Mouse (Mus musculus): Measurements from ENCODE around the gene Golph3l. TPM values are rescaled to one million over a fixed set of nuclear protein-coding genes. Genes with fewer than 3 reads are reported as not detected.
"Not testable (repeated sequence)": the region's sequence is repeated elsewhere in the genome, so short reads cannot be mapped to it uniquely, and the experiment has no call there.

The Golph3l gene
- polyA plus RNA-seq, 1 experiment from 2014 or later, result 41.5 TPM

DNA sequence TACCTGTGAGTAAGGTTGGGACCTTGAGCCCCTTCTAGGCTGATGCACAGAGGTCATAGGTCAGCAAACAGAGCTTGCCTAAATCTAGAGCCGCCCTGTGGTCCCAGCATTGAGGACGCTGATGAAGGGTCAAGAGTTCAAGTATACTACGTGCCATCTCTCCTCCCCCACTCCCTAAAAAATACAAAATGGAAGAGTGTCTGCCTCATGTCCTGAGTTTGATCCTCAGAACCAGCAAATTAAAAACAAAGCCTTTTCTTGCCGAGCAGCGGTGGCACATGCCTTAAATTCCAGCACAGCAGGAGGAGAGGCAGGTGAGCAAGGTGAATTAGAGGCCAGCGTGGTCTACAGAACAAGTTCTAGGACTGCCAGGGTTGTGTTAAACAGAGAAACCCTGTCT, 64.1 kb downstream of the Golph3l start:
- H3K36me3 ChIP-seq (replicated peaks; ENCODE audit: control insufficient read depth, insufficient read depth, low read depth, low read length), result no peaks in the 10 kb centered on the region
- H3K4me2 ChIP-seq (ENCODE audit: low read depth, low read length), result no peak overlapping the region
- DNase-seq (ENCODE audit: low spot score), result peak; percentile 14
- no peaks in the 10 kb centered on the region for H3K9me3 ChIP-seq (replicated peaks; ENCODE audit: control insufficient read depth, low read length)
- WGBS, result 11% methylated on average over 6 of the region's 6 CpGs
- no peak overlapping the region for H3K27ac ChIP-seq (replicated peaks; ENCODE audit: low read depth, low read length)
- 0 out of 2 replicates have a peak, but pooled peaks cover 2% of the 10 kb centered on the region for H3K4me1 ChIP-seq (ENCODE audit: control insufficient read depth, insufficient read depth, low read length)
- H3K27me3 ChIP-seq (ENCODE audit: control insufficient read depth, insufficient read depth, low read length), result no peaks in the 10 kb centered on the region
- ATAC-seq (replicated peaks; ENCODE audit: insufficient number of reproducible peaks, low FRiP score, low TSS enrichment, low read depth), result no peak
- H3K9ac ChIP-seq (replicated peaks; ENCODE audit: low read length), result no peak overlapping the region
- no peak overlapping the region for H3K4me3 ChIP-seq (ENCODE audit: low read depth, low read length)

DNA sequence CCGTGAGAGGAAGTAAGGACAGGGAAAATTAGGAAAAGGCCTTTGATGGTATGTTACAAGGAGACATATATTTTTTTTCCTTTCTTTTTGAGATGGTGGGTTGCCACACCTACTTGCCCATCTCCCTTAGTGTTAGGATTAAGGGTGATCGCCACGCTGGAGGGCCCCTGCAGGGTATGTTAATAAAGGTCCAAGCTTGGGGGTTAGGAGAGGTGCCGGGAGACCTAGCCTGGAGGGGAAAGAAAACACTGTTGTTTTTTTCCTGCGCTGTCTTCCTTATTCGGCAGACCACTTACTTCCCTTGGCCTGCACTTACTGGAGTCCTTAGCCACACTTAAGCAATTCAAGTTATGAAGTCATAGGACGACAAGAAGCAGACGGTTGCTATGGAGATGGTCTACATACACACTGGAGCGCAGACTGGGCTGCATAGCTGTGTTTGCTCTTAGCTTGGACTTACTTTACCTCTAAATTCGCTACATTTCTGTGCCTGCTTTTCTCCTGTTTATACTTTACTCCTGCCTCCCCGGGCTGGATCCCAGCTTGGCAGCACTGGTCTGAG, 64.8 kb downstream of the Golph3l start:
- 15% methylated on average over 11 of the region's 11 CpGs for WGBS

DNA sequence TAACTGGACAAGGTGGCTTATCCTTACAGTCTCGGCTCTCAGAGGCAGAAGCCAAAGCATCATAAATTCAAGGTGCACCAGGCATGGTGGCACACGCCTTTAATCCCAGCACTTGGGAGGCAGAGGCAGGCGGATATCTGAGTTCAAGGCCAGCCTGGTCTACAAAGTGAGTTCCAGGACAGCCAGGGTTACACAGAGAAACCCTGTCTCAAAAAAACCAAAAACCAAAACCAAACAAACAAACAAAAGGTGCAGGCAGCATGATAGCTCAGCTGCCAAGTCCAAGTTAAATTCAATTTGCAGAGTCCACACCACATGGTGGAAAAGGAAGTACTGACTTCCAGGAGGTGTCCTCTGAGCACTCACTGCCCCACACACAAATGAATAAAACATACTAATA, 65.6 kb downstream of the Golph3l start:
- not testable (repeated sequence) for H3K9me3 ChIP-seq (replicated peaks; ENCODE audit: control insufficient read depth, low read length); ATAC-seq (replicated peaks; ENCODE audit: insufficient number of reproducible peaks, low FRiP score, low TSS enrichment, low read depth); H3K36me3 ChIP-seq (replicated peaks; ENCODE audit: control insufficient read depth, insufficient read depth, low read depth, low read length); H3K27ac ChIP-seq (replicated peaks; ENCODE audit: low read depth, low read length); H3K4me3 ChIP-seq (ENCODE audit: low read depth, low read length); H3K9ac ChIP-seq (replicated peaks; ENCODE audit: low read length); H3K4me2 ChIP-seq (ENCODE audit: low read depth, low read length); DNase-seq (ENCODE audit: low spot score); H3K27me3 ChIP-seq (ENCODE audit: control insufficient read depth, insufficient read depth, low read length); H3K4me1 ChIP-seq (ENCODE audit: control insufficient read depth, insufficient read depth, low read length)
- WGBS, result 100% methylated on average over 3 of the region's 3 CpGs

More for the DNA sequence above, 64.8 kb downstream of the Golph3l start:
- no peak overlapping the region for H3K4me3 ChIP-seq (ENCODE audit: low read depth, low read length)
- ATAC-seq (replicated peaks; ENCODE audit: insufficient number of reproducible peaks, low FRiP score, low TSS enrichment, low read depth) (no peak), DNase-seq (ENCODE audit: low spot score) (peak; percentile 71)
- no peaks in the 10 kb centered on the region for H3K36me3 ChIP-seq (replicated peaks; ENCODE audit: control insufficient read depth, insufficient read depth, low read depth, low read length)
- 0 out of 2 replicates have a peak, but pooled peaks cover 2% of the 10 kb centered on the region for H3K4me1 ChIP-seq (ENCODE audit: control insufficient read depth, insufficient read depth, low read length)
- H3K27ac ChIP-seq (replicated peaks; ENCODE audit: low read depth, low read length), result no peak overlapping the region
- H3K4me2 ChIP-seq (ENCODE audit: low read depth, low read length), result no peak overlapping the region
- no peaks in the 10 kb centered on the region for H3K9me3 ChIP-seq (replicated peaks; ENCODE audit: control insufficient read depth, low read length)
- H3K9ac ChIP-seq (replicated peaks; ENCODE audit: low read length), result no peak overlapping the region; the same call in 1 of the 2 replicates
- no peaks in the 10 kb centered on the region for H3K27me3 ChIP-seq (ENCODE audit: control insufficient read depth, insufficient read depth, low read length)

DNA sequence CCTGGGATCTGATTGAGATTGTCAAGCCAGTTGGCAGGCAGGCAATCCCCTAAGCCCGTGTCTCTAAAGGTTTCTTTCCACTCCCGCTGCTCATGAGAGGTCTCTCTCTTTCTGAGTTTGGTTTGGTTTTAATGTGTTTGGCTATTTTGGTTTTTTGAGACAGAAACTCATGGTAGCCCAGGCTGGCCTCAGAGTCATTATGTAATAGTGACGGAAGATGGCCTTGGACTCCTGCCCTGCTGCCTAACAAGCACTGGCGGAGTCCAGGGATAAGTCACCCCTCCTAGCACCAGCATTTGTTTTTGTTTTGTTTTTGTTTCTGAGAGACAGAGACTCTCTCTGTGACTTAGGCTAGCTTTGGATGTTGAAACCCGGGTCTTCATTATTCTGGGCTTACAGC, 66.7 kb downstream of the Golph3l start:
- no peaks in the 10 kb centered on the region for H3K27me3 ChIP-seq (ENCODE audit: control insufficient read depth, insufficient read depth, low read length)
- H3K9me3 ChIP-seq (replicated peaks; ENCODE audit: control insufficient read depth, low read length), result no peaks in the 10 kb centered on the region
- ATAC-seq (replicated peaks; ENCODE audit: insufficient number of reproducible peaks, low FRiP score, low TSS enrichment, low read depth) (no peak), DNase-seq (ENCODE audit: low spot score) (no peak)
- H3K9ac ChIP-seq (replicated peaks; ENCODE audit: low read length), result no peak overlapping the region
- H3K4me3 ChIP-seq (ENCODE audit: low read depth, low read length), result no peak overlapping the region
- no peak overlapping the region for H3K4me2 ChIP-seq (ENCODE audit: low read depth, low read length)
- H3K36me3 ChIP-seq (replicated peaks; ENCODE audit: control insufficient read depth, insufficient read depth, low read depth, low read length), result no peaks in the 10 kb centered on the region; the same call in 1 of the 2 replicates
- WGBS, result 87% methylated on average over 5 of the region's 5 CpGs
- no peak overlapping the region for H3K27ac ChIP-seq (replicated peaks; ENCODE audit: low read depth, low read length)
- H3K4me1 ChIP-seq (ENCODE audit: control insufficient read depth, insufficient read depth, low read length), result 0 out of 2 replicates have a peak, but pooled peaks cover 2% of the 10 kb centered on the region

DNA sequence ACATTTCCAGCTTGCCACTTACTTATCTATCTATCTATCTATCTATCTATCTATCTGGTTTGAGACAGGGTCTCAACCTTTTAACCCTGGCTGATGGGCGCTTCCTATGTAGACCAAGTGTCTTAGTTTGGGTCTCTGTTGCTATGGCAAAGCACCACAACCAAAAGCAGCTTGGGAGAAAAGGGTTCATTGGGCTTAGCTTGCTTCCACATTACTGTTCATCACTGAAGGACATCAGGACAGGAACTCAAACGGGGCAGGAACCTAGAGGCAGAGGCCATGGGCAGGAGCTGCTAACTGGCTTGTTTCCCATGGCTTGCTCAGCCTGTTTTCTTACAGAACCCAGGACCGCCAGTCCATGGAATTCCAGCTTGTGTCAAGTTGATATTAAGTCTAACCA, 68.4 kb downstream of the Golph3l start:
- Histone ChIP-seq H3K36me3 (replicated peaks; ENCODE audit: control insufficient read depth, insufficient read depth, low read depth, low read length) (no peaks in the 10 kb centered on the region; the same call in 1 of the 2 replicates), H3K27me3 (ENCODE audit: control insufficient read depth, insufficient read depth, low read length) (no peaks in the 10 kb centered on the region), H3K27ac (replicated peaks; ENCODE audit: low read depth, low read length) (no peak overlapping the region), H3K4me1 (ENCODE audit: control insufficient read depth, insufficient read depth, low read length) (0 out of 2 replicates have a peak, but pooled peaks cover 8% of the 10 kb centered on the region), H3K4me2 (ENCODE audit: low read depth, low read length) (no peak overlapping the region), H3K9me3 (replicated peaks; ENCODE audit: control insufficient read depth, low read length) (no peaks in the 10 kb centered on the region), H3K4me3 (ENCODE audit: low read depth, low read length) (no peak overlapping the region), H3K9ac (replicated peaks; ENCODE audit: low read length) (no peak overlapping the region)
- DNase-seq (ENCODE audit: low spot score) (no peak), ATAC-seq (replicated peaks; ENCODE audit: insufficient number of reproducible peaks, low FRiP score, low TSS enrichment, low read depth) (no peak)
- 85% methylated on average over 3 of the region's 3 CpGs for WGBS

DNA sequence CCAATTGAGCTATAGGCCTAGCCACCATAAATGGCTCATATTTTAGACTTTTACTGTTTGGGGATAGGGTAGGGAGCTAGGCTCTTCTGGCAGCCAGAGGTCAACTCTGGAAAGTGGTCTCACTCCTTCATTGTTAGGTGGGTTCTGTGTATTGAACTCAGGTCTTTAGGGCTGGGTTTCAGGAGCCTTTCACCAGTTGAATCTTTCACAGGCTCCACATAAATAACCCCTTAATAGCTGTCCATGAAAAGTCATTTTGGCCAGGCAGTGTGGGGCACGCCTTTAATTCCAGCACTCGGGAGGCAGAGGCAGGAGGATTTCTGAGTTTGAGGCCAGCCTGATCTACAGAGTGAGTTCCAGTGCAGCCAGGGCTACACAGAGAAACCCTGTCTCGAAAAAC, 69.0 kb downstream of the Golph3l start:
- Histone ChIP-seq H3K4me2 (ENCODE audit: low read depth, low read length) (peak overlapping the region; percentile 43; the same call in 1 of the 2 replicates), H3K27ac (replicated peaks; ENCODE audit: low read depth, low read length) (no peak overlapping the region), H3K4me3 (ENCODE audit: low read depth, low read length) (peak overlapping the region; percentile 99), H3K36me3 (replicated peaks; ENCODE audit: control insufficient read depth, insufficient read depth, low read depth, low read length) (no peaks in the 10 kb centered on the region; the same call in 1 of the 2 replicates), H3K9me3 (replicated peaks; ENCODE audit: control insufficient read depth, low read length) (no peaks in the 10 kb centered on the region), H3K9ac (replicated peaks; ENCODE audit: low read length) (no peak overlapping the region), H3K4me1 (ENCODE audit: control insufficient read depth, insufficient read depth, low read length) (0 out of 2 replicates have a peak, but pooled peaks cover 8% of the 10 kb centered on the region), H3K27me3 (ENCODE audit: control insufficient read depth, insufficient read depth, low read length) (no peaks in the 10 kb centered on the region)
- WGBS, result 88% methylated on average over 3 of the region's 3 CpGs
- no peak for DNase-seq (ENCODE audit: low spot score)
- no peak for ATAC-seq (replicated peaks; ENCODE audit: insufficient number of reproducible peaks, low FRiP score, low TSS enrichment, low read depth)

DNA sequence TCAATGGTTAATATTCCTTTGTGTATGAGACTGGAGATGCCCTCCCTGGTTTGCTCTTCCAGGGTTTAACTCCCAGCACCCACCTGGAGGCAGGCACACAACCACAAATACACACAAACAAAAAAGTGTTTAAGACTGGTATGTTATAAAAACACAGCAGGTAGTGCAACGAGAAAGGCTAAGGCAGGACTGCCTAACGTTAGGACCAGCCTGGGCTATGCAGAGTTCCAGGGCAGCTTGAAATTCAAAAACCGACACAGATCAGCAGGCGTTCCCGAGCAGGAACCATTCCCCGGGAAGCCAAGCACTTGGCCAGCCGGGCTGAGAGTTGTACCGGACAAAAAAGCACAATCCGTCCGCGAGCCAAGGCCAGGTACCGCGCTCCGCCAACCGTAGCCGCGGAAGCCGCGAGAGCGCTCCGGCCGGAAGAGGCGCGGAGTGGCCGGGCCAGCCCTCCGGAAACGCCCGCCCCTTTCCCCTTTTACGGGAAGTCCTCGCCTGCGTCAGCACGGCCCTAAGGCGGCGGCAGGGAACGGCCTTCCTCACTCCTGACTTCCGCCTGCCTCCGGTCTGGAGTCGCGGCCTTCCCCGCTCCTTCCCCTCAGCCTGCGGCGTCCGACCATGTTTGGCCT, 69.6 kb downstream of the Golph3l start, which contains the start of gene Mcl1:
Mcl1 (plus strand) TSS at position 553 of the 632 bp plus-strand sequence.
- Histone ChIP-seq H3K4me2 (ENCODE audit: low read depth, low read length) (peak within 1 kb of the TSS; percentile 81), H3K4me1 (ENCODE audit: control insufficient read depth, insufficient read depth, low read length) (0 out of 2 replicates have a peak, but pooled peaks cover 8% of the 10 kb centered on the region), H3K9me3 (replicated peaks; ENCODE audit: control insufficient read depth, low read length) (no peaks in the 10 kb centered on the region), H3K36me3 (replicated peaks; ENCODE audit: control insufficient read depth, insufficient read depth, low read depth, low read length) (peaks cover under 1% of the 10 kb centered on the region), H3K9ac (replicated peaks; ENCODE audit: low read length) (peak within 1 kb of the TSS; percentile 99), H3K27ac (replicated peaks; ENCODE audit: low read depth, low read length) (peak within 1 kb of the TSS; percentile 91), H3K27me3 (ENCODE audit: control insufficient read depth, insufficient read depth, low read length) (no peaks in the 10 kb centered on the region), H3K4me3 (ENCODE audit: low read depth, low read length) (peak within 1 kb of the TSS; percentile 99)
- peak; percentile 97 for DNase-seq (ENCODE audit: low spot score)
- ATAC-seq (replicated peaks; ENCODE audit: insufficient number of reproducible peaks, low FRiP score, low TSS enrichment, low read depth), result peak; percentile 96
- WGBS, result 1% methylated on average over 40 of the region's 43 CpGs
